Mouse (Mus musculus): Measurements from ENCODE around the gene Olfr161.
"Not testable (repeated sequence)": the region's sequence is repeated elsewhere in the genome, so short reads cannot be mapped to it uniquely, and the experiment has no call there.

Gene Olfr161

DNA sequence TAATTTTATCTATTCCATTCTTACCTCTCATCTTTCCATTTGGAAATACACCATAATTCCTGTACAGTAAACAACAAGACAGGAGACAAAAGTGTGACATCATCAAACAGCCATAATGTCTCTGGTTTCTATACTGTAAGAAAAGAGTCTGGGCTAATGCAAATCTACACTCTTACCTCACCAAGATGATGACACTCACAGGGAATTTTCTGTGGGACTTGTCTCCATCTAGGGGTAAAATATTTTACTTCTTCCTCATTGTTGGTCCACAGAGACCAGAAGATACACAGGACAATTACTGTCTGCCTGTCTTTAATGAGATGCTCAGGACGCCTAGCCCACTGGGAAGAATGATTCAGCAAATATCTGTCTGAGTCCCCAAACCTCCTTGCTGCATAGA is at the start of gene Olfr161:
Gene Olfr161, plus strand, starts transcription at position 352 of the 400 bp plus-strand sequence.
- no peak for DNase-seq (ENCODE audit: inconsistent age in 2 of 2, low spot score in 1 of 2)

DNA sequence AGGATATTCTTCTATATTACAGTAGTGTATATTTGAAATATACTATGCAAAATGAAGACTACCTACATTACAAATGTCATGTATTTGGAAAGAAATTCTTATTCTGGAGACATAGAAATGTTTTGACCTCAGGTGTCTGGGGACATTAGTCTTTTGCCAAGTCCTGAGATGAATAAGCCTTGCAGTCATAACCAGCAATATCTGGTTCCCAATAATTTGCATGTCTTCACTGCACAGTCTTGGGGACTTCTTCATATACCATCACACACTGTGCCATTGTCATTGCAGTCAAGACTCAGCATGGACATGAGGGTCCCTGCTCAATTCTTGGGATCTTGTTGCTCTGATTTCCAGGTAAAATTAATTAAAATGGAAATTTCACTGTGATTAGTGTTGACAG is 27.3 kb upstream of the Olfr161 start:
- DNase-seq (ENCODE audit: inconsistent age in 2 of 2, low spot score in 1 of 2), result no peak

DNA sequence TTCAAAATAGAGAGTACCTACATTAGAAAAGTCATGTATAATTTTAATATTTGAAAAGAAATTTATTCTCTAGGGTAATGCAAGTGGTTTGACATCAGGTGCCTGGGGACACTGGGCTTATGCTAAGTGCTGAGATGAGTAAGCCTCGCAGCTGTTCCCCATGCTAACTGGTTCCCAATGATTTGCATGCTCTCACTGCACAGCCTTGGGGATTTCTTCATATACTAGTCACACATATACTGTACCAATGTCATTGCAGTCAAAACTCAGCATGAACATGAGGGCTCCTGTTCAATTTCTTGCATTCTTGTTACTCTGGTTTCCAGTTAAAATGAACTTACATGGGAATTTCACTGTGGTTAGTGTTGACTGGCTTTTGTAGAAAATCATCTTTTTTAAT is 13.2 kb upstream of the Olfr161 start:
- DNase-seq (ENCODE audit: inconsistent age in 2 of 2, low spot score in 1 of 2), result not testable (repeated sequence)

DNA sequence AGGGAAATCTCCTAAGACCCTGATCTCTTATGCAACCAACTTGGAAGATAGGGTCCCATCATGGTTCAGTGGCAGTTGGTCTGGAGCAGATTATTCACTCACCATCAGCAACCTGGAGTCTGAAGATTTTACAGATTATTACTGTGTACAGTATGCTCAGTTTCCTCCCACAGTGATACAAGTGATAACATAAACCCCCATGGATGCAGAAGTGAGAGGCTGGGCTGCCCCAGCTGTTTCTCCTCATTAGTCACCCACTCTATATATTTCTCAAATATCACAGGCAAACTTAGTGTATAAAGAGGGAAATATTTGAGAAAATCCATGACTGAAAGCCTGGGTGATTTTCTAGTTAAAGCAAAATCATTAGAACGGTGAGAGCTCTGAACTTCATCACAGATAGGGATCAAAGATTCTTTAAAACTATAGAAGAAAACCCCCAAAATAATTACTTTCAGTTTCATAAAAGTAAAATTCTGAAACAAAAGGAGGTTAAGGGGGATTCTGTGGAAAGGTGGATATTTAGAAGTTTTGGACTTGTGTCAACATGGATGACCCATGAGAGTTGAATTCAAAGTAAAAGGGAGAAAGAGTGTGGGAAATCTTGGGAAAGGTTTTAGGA is 12.5 kb upstream of the Olfr161 start:
- DNase-seq (ENCODE audit: inconsistent age in 2 of 2, low spot score in 1 of 2), result not testable (repeated sequence)

DNA sequence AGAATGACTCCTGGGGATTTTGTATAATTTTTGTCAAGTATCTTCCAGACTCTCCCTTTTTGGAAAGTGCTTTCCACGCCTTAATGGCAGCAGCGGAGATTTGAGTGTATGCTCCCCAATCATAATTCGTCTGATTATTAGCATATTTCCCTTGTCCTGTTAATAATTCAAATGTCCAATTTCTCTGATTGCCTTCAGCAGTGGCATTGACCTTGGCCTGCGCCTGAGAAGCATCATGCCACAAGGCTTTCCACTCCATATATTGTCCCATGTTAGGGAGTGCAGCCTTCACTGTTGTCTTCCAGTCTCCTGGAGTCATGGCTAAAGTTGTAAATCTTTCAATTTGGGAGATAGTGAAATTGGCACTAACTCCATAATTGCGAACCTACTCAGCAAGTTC is 40.5 kb downstream of the Olfr161 start:
- peak; percentile 50 to 85 for DNase-seq (ENCODE audit: inconsistent age in 2 of 2, low spot score in 1 of 2)

DNA sequence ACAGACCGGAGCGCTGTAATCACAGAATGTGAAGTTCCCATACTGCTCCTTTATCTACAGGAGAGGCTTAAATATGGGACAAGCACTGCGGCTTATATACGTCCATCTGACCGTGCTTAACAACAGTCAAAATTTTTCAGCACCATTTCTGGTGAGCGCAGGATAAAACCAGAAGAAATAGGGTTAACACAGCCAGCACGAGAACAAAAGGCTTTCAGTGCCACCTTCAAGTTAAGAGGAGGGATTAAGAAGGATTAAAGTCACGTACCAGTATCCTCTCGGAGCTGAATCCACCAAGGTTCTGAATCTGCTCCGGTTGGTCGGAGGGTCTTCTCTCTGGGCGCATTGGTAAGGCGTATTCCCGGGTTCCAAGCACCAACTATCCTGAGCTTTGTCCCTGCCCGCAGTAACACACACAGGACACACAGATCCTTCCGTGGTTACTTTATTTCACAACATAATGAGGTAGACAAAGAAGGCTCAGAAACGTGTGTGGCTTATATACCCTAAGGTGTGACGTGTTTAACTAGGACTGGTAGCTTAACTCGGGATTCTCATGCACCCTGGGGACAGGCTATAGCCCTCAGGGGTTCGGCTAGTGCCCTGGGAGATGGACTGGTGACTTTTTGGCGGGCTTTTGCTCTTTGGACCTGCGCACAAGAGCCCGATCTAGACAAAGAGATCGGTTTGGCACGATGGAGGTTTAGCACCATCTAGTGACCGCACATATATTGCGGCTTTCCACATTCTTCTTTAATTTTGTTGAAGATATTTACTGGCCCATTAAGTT is 41.9 kb downstream of the Olfr161 start:
- DNase-seq (ENCODE audit: inconsistent age in 2 of 2, low spot score in 1 of 2), result peak; percentile 40 to 81
